Mouse (Mus musculus) intestine, embryonic 16.5 days (tissue): ENCODE measurements around the gene Wdr3. TPM values are rescaled to one million over a fixed set of nuclear protein-coding genes. Genes with fewer than 3 reads are reported as not detected.
A peak's percentile ranks its signal among the peaks of the same experiment; 100 is the strongest.

Experiments used
- ATAC-seq: fragments of 200-750 bp; cut with Nextera tagmentation; 2 replicates; pipeline ENCODE4 v1.8.0; 2017; ENCODE audit warnings: moderate TSS enrichment, moderate library complexity
- H3K27ac ChIP-seq: fragments of 300-500 bp; sonication (generic); 2 replicates; pipeline ENCODE4 v1.5.1; 2014; ENCODE audit warnings: mild to moderate bottlenecking, low read length
- H3K27me3 ChIP-seq: fragments of 300-500 bp; sonication (generic); replicated peaks from 2 replicates; pipeline ENCODE4 v1.6.1; 2014; ENCODE audit warnings: low read length, control low read depth, mixed read lengths; ENCODE audit not compliant: control insufficient read depth, insufficient read depth
- H3K36me3 ChIP-seq: fragments of 300-500 bp; sonication (generic); 2 replicates; pipeline ENCODE4 v1.6.1; 2014; ENCODE audit warnings: low read length, control low read depth; ENCODE audit not compliant: control insufficient read depth, insufficient read depth
- H3K4me1 ChIP-seq: fragments of 300-500 bp; sonication (generic); 2 replicates; pipeline ENCODE4 v1.6.1; 2014; ENCODE audit warnings: low read length, control low read depth, mixed read lengths; ENCODE audit not compliant: control insufficient read depth, insufficient read depth
- H3K4me2 ChIP-seq: fragments of 300-500 bp; sonication (generic); 2 replicates; pipeline ENCODE4 v1.6.1; 2014; ENCODE audit warnings: low read depth, low read length, control low read depth
- H3K4me3 ChIP-seq: fragments of 300-500 bp; sonication (generic); 2 replicates; pipeline ENCODE4 v1.5.1; 2014; ENCODE audit warnings: mild to moderate bottlenecking, low read length
- H3K9ac ChIP-seq: fragments of 300-500 bp; sonication (generic); 2 replicates; pipeline ENCODE4 v1.6.1; 2014; ENCODE audit warnings: low read depth, low read length
- H3K9me3 ChIP-seq: fragments of 300-500 bp; sonication (generic); 2 replicates; pipeline ENCODE4 v1.6.1; 2016; ENCODE audit warnings: low read length, control low read depth; ENCODE audit not compliant: control insufficient read depth
- WGBS: fragments of 180-500 bp; shearing (Covaris S2); extraction: QIAGEN DNeasy Blood & Tissue Kit; methylation state at CpG from one replicate; pipeline ENCODE4 v1.1.7; 2014; 5-methylcytosine and 5-hydroxymethylcytosine counted together
- polyA plus RNA-seq: library from polyadenylated mRNA; unstranded; fragments of >200 nt; fragmentation: Nextera tagmentation; extraction: Ambion mirVana; gene quantifications from 2 replicates; pipeline ENCODE4 v1.2.1, GENCODE M21; 2015

The Wdr3 gene
- polyA plus RNA-seq, 1 experiment from 2014 or later = 34.9 TPM

GRCm38 (mm10) chr3:100163556-100163955 is 1.3 kb upstream of the Wdr3 start:
- Histone ChIP-seq H3K4me2 (no peak overlapping the region), H3K27me3 (no peaks in the 10 kb centered on the region), H3K9ac (no peak overlapping the region), H3K4me3 (no peak overlapping the region), H3K36me3 (0 out of 2 replicates have a peak, but pooled peaks cover 4% of the 10 kb centered on the region), H3K4me1 (peaks cover 18% of the 10 kb centered on the region), H3K27ac (no peak overlapping the region), H3K9me3 (no peaks in the 10 kb centered on the region)
- ATAC-seq = no peak
- WGBS = 80% methylated on average over 2 of the region's 2 CpGs

- peak; percentile 2; the same call in 1 of the 2 replicates for ATAC-seq
- Histone ChIP-seq H3K36me3 (0 out of 2 replicates have a peak, but pooled peaks cover 10% of the 10 kb centered on the region), H3K4me1 (peaks cover 18% of the 10 kb centered on the region), H3K27ac (no peak overlapping the region), H3K4me3 (peak overlapping the region; percentile 91), H3K9me3 (no peaks in the 10 kb centered on the region), H3K9ac (peak overlapping the region; percentile 86), H3K27me3 (no peaks in the 10 kb centered on the region), H3K4me2 (peak overlapping the region; percentile 71)
- WGBS = 1% methylated on average over 35 of the region's 35 CpGs
Measured at GRCm38 (mm10) chr3:100161665-100162314, 417 bp downstream of the Wdr3 start.

DNA sequence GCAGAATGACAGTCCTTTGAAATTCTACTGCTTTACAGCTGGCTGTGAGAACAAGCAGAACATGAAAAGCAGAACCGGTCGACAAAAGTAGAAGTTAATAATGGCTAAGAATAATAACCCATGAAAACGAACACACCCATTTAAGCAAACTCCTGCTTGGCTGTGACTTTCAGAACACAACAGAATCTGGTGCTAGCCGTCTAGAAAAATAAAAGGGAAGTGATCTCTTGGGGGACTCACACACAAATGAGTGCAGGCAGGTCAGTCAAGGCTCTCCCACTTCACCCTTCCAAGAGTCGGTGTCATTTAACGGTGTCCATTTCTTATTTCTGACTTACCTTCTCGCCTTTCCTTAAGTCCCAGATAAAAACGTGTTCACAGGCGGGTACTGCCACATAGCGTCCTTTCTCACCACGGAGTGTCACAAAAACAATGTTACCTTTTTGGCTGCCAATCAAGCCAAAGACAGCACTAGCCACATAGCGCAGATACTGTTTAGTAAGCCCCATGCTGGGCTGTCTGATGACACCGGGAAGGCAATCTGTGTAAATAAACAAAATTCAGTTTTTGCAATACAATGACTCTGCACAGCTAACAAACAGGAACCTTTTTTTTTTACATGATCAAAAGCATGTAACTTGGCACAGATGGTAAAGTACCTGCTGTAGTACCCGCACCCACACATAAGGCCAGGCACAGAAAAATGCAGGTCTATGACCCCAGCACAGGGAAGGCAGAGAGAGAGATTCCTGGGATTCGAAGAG is 1.3 kb downstream of the Wdr3 start:
- 84% methylated on average over 15 of the region's 15 CpGs for WGBS
- Histone ChIP-seq H3K9me3 (no peaks in the 10 kb centered on the region), H3K9ac (peak overlapping the region; percentile 86), H3K27me3 (no peaks in the 10 kb centered on the region), H3K36me3 (0 out of 2 replicates have a peak, but pooled peaks cover 9% of the 10 kb centered on the region), H3K4me3 (peak overlapping the region; percentile 91), H3K4me1 (peaks cover 18% of the 10 kb centered on the region), H3K4me2 (peak overlapping the region; percentile 71), H3K27ac (no peak overlapping the region)
- ATAC-seq = no peak

DNA sequence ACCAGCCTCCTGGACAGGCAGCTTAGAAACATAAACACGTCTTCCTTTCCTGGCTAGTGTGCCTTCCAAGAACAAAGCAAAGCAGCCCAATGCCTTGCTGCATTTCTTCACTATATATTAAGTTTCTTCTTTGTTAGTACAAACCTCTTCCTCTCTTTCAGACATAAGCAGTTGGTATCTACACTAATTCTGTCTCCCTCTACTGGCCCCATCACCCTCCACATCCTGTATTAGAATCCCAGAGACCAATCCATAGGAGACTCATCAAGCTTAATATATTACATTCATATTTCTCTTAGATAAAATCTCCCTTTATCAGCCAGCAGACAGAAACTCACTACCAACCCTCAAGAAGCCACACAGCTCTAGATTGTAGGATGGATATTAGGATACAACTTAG is 39.8 kb downstream of the Wdr3 start:
- Histone ChIP-seq H3K4me1 (no peaks in the 10 kb centered on the region), H3K27me3 (no peaks in the 10 kb centered on the region), H3K9ac (no peak overlapping the region), H3K4me3 (no peak overlapping the region), H3K4me2 (no peak overlapping the region), H3K36me3 (no peaks in the 10 kb centered on the region), H3K9me3 (no peaks in the 10 kb centered on the region), H3K27ac (no peak overlapping the region)
- 60% methylated on average over 1 of the region's 1 CpGs for WGBS
- ATAC-seq = peak; percentile 48

GRCm38 (mm10) chr3:100121961-100122360 is 40.2 kb downstream of the Wdr3 start:
- no peaks in the 10 kb centered on the region for H3K27me3 ChIP-seq
- no peaks in the 10 kb centered on the region for H3K36me3 ChIP-seq
- WGBS = 44% methylated on average over 2 of the region's 2 CpGs

DNA sequence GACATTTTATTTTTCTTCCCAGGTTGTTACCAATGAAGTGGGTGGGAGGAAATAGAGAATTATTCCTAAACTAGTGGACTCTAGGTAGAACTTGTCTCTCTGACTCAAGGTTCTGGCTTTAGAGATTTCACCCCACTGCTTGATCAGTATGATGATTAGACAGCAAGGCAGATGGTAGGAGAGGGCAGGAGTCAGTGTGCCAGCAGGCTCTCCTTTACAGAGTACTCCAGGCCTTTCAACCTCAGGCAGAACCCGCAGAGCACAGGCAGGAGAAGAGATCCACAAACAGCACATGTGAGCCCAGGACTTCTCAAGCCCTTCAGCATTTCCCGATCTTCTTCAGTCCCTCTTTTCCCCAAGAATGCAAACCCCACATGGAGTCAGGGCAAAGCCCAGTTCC is 43.5 kb downstream of the Wdr3 start:
- WGBS = 75% methylated on average over 2 of the region's 2 CpGs
- ATAC-seq = no peak

More at GRCm38 (mm10) chr3:100121961-100122360, 40.2 kb downstream of the Wdr3 start:
- no peak overlapping the region for H3K4me3 ChIP-seq
- no peaks in the 10 kb centered on the region for H3K9me3 ChIP-seq
- no peaks in the 10 kb centered on the region for H3K4me1 ChIP-seq
- H3K27ac ChIP-seq = no peak overlapping the region
- no peak overlapping the region for H3K9ac ChIP-seq
- H3K4me2 ChIP-seq = no peak overlapping the region
- ATAC-seq = no peak; the same call in 1 of the 2 replicates

DNA sequence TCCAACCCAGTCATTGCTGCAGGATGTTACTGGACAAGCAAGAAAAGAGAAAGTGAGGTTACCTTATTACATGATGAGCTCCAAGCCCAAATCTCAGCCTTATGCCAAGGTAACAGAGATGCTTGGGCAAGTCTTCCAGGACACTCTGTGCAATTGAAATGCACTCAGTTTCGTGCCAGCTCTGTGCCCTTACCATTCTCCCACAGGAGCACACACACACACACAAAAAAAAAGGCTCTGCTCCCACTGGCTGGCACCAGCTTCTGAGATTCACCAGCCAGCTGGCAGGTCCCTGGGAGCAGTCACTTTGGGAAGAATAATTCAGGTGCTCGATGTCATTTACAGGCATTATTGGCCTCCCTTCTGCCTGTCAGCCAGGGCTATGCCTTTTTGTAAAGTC is 55.5 kb downstream of the Wdr3 start:
- Histone ChIP-seq H3K9ac (no peak overlapping the region), H3K27ac (no peak overlapping the region), H3K27me3 (no peaks in the 10 kb centered on the region), H3K4me3 (no peak overlapping the region), H3K9me3 (no peaks in the 10 kb centered on the region), H3K36me3 (no peaks in the 10 kb centered on the region), H3K4me2 (no peak overlapping the region), H3K4me1 (no peaks in the 10 kb centered on the region)
- no peak for ATAC-seq
- 71% methylated on average over 2 of the region's 2 CpGs for WGBS

More for the DNA sequence above, 43.5 kb downstream of the Wdr3 start:
- no peaks in the 10 kb centered on the region for H3K4me1 ChIP-seq
- no peak overlapping the region for H3K4me2 ChIP-seq
- no peak overlapping the region for H3K9ac ChIP-seq
- no peaks in the 10 kb centered on the region for H3K36me3 ChIP-seq
- H3K27me3 ChIP-seq = no peaks in the 10 kb centered on the region
- no peak overlapping the region for H3K27ac ChIP-seq
- H3K4me3 ChIP-seq = no peak overlapping the region
- H3K9me3 ChIP-seq = no peaks in the 10 kb centered on the region

- H3K4me1 ChIP-seq = no peaks in the 10 kb centered on the region
- H3K9ac ChIP-seq = no peak overlapping the region
- 93% methylated on average over 3 of the region's 3 CpGs for WGBS
- no peak overlapping the region for H3K4me3 ChIP-seq
- ATAC-seq = no peak
- no peak overlapping the region for H3K27ac ChIP-seq
- H3K36me3 ChIP-seq = no peaks in the 10 kb centered on the region
- no peaks in the 10 kb centered on the region for H3K27me3 ChIP-seq
- no peak overlapping the region for H3K4me2 ChIP-seq
- no peaks in the 10 kb centered on the region for H3K9me3 ChIP-seq
Measured at GRCm38 (mm10) chr3:100102386-100103092, 59.7 kb downstream of the Wdr3 start.
